Mouse (Mus musculus) spleen, adult 2 months (tissue): ENCODE measurements around the gene Mrvi1.

ENCODE experiments used
- CTCF ChIP-seq: fragments of 200-500 bp; IDR thresholded peaks from 2 replicates; pipeline ENCODE4 v1.5.1; 2011; ENCODE audit warnings: mild to moderate bottlenecking, inconsistent platforms; ENCODE audit not compliant: insufficient read depth, insufficient read length, insufficient replicate concordance; ENCODE audit errors: extremely low read depth
- POLR2A ChIP-seq: fragments of 200-500 bp; IDR thresholded peaks from 2 replicates; pipeline ENCODE4 v1.6.1; 2011; ENCODE audit warnings: low read depth, low read length, inconsistent platforms

GRCm38 (mm10) chr7:111004136-111004840, 22.0 kb upstream of the Mrvi1 start:
- TF ChIP-seq CTCF = no peak
- TF ChIP-seq POLR2A = no peak
